Mouse (Mus musculus) adrenal gland, postnatal 10 days (tissue): ENCODE results near the gene Gpc5. TPM values are rescaled to one million over a fixed set of nuclear protein-coding genes. Genes with fewer than 3 reads are reported as not detected.

ENCODE experiments used
- DNase-seq: peaks from one replicate; pipeline ENCODE4 v3.0.0; 2021; ENCODE audit warnings: mixed read lengths
- total RNA-seq, 2 experiments: library from RNA; stranded (reverse); gene quantifications; 2 replicates each; pipeline ENCODE4 v1.2.3; 2021

Gene Gpc5
- total RNA-seq, 2 experiments from 2014 or later = 0.24 to 0.27 TPM

DNA sequence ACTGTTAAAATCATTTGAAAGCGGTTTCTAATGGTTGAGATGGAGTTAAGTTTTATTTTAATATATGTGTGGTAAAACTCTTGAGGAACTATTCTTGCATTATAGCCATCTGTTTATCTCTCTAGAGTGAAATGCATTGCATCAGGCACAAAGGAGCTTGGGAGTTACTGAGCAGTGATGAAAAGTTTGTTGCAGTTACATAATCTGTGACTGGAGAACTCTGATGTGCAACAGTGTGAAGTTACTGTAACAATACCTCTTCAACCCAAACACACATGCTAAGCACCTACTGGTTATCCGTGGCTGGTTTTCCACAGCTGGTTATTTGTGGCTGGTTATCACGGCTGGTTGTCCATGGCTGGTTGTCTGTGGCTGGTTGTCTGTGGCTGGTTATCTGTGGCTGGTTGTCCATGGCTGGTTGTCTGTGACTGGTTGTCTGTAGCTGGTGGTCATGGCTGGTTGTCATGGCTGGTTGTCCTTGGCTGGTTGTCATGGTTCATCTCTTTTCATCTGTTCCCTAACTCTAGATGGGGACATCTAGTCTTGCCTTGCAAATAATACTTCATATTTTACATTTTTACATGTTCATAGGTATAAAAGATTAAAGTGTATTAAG is 273.4 kb downstream of the Gpc5 start:
- no peak for DNase-seq

DNA sequence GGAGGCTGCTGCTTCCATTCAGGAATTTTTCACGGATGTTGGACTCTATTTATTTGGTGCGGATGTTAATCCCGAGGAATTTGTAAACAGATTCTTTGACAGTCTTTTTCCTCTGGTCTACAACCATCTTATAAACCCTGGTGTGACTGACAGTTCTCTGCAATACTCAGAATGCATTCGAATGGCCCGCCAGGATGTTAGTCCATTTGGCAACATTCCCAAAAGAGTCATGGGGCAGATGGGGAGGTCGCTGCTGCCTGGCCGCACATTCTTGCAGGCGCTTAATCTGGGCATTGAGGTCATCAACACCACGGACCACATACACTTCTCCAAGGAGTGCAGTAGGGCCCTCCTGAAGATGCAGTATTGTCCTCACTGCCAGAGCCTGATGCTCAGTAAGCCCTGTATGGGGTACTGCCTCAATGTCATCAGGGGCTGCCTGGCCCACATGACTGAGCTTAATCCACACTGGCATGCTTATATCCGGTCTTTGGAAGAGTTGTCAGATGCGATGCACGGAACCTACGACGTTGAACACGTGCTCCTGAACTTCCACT is 277.7 kb downstream of the Gpc5 start:
- no peak for DNase-seq

- DNase-seq = peak; percentile 58
Observed at GRCm38 (mm10) chr14:115371131-115371530, 279.1 kb downstream of the Gpc5 start.

DNA sequence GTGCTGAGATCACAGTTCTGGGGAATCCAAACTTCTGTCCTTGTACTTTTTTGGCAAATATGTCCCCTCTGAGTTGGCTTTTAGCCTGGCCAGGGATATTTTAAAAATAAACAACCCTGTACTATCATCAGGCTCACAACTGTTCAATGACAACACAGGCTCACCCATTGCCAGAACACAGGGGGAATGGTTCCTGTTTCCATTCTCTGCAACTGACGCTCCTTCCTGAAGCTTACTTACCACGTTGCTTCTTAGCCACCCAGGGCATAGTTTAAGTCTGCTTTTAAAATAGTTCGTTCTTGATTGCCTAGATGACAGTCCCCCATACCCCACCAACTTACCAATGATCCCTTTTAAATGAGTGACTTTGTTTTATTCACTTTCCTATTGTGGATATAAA is 299.8 kb downstream of the Gpc5 start:
- no peak for DNase-seq

DNA sequence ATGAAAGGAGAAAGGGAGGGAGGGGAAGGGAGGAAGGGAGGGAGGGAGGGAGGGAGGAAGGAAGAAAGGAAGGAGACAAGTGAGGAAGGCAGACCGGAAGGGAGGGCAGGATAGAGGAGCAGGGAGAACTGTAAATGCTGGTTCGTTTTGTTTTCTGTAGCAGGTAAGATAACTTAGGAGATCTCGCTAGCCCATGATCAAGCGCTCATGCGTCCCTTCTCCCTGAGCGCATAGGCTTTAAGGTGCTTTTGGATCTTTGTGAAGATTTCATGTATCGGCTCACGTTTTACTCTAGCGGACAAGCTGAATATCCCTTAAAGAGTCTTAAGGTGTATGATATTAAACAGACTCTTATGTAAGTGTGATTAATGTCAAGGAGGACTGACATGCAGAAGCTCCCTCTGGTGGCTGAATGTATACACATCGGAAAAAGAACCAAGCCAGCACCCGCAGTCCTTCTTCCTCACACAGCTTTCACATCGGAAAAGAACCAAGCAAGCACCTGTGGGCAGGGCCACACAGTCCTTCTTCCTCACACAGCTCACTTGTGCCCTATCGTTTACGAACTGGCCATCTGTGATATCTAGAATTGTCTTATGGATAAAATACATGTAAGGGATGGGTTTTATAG is 301.0 kb downstream of the Gpc5 start:
- DNase-seq = peak; percentile 35

DNA sequence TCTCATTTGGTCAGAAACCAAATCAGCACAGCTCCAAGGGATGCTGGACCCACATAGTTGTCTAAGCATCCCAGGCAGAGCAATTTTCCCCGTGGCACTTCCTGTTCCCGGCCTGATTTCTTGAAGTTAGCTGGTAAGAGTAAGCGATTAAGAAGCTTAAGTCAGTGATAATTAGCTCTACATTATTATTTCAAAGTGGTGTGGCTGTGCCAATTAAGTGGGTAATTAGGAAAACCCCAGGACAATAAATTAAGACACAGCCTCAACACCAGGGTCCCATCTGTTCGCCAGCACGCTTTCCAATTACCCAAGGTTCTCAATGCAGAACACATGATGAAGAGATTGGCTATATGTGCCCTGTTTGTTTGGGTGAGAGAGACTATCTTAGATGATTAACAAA is 314.6 kb downstream of the Gpc5 start:
- no peak for DNase-seq

GRCm38 (mm10) chr14:115407309-115407930 is 315.4 kb downstream of the Gpc5 start:
- no peak for DNase-seq

DNA sequence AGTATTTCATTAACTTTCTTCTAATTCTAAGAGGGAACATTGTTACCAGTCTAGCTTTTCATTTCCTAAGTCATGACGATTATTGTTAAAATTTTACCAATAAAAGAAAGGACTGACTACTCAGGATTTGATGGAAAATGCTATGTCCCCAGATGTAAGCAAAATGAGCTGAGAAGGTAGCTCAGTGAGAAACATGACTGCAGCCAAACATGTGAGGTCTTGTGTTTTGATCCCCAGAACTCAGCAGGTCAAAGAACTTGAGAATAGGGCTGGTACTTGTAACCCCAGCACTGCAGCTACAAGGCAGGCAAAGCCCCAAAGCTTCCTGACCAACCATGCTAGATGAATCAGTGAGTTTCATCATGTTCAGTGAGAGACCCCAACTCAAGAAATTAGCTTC is 318.9 kb downstream of the Gpc5 start:
- no peak for DNase-seq

GRCm38 (mm10) chr14:115411513-115412174 is 319.6 kb downstream of the Gpc5 start:
- DNase-seq = no peak

DNA sequence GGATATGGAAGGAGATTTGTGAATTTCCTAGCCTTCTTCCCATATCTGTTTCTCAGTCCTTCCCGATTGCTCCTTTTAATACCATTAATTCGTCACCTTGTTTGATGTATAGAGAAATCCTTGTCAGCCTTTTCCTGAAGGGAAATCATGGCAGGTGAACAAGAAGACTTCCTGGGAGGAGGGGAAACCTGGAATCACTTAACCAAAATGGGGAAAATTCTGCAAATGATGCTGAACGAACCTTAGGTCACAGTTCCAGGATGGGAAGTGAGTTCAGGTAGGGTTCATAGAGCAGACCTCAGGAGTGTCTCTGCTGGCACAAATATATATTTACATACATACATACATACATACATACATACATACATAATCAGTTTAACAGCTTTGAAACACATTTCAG is 320.8 kb downstream of the Gpc5 start:
- no peak for DNase-seq

DNA sequence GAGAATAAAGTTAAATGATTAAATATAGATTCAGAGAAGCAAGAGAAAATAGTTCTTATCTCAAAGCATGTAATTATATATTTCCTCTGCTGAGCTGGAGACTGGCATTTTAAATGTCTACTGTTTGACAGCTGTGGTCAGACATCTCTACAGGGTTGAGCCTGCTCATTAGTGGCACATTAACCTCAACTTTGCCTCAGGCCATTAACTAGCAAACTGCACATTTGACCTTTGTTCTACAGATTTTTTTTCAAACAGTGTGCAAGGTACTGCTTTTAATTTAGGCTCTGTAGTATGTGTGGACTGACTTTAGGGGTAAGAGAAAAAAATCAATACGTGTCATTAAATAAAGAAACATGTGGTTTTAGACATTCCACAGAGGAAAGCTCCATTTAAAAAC is 321.4 kb downstream of the Gpc5 start:
- no peak for DNase-seq

DNA sequence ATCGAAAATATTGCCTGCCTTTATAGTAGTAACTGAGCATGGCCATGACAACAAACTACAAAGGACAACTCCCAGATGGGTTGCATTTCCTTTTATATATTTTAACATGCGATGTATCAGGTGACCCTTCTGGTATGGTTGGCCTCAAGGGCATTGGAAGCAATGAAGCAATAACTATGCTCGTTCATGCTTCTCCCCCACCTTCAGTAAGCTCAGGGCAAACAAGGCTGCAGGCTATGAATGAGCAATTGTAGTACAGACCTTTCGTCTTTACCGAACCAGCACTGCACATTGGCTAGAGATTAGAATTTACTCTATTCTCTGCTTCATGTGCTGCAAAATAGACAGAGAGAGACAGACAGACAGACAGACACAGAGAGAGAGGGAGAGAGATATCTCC is 322.5 kb downstream of the Gpc5 start:
- no peak for DNase-seq

DNA sequence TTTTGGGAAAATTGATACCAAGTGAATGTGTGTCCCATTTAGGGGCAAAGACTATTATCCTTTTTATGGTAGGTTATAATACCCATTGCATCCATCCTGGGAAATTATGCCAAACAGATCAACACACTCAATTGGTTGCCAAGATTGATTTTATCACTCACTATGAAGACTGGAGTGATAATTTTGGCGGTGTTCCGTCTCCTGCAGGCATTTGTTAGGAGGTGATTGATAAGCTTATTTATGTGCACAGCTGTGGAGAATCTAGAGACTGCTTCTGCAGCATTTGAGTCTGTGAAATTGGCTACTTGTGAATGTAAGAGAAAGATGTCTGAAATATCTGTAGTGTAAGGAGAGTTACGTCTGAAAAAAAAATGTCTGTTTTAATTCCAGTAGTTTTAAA is 340.0 kb downstream of the Gpc5 start:
- no peak for DNase-seq

DNA sequence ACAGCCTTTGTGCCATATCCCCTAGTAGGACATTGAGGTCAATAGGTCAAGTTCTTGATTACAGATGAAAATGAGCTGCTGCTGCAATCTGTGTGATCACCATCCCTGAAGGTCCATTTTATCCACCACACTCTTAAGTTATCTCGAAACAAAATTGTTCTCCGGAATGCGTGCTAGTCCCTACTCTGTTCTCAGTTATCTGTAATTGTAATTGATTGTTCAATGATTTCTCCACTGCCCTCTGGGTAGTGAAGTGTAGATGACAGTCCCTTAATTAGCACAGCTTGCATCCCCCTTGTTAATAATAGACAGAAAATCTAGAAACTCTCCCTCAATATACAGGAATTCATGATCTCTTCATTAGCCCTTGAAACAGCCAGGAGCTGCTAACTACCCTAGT is 340.4 kb downstream of the Gpc5 start:
- DNase-seq = no peak

DNA sequence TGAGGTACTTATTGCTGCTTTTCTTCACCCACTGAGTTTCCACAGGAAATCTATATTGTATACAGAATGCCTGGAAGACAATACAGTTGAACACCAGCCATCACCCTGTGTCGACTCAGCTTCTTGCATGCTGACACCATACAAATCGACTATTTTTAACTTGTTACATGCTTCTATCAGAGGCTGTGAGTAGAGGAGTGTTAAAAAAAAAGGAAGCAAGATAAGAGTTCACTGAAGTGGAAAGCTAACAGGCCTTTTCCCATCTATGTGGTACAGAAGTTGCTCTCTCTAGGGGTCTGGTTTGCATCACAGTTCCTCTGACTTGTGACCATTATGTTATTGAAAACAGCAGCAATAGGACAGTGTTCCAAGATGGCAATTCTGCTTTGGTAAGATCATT is 344.6 kb downstream of the Gpc5 start:
- no peak for DNase-seq

DNA sequence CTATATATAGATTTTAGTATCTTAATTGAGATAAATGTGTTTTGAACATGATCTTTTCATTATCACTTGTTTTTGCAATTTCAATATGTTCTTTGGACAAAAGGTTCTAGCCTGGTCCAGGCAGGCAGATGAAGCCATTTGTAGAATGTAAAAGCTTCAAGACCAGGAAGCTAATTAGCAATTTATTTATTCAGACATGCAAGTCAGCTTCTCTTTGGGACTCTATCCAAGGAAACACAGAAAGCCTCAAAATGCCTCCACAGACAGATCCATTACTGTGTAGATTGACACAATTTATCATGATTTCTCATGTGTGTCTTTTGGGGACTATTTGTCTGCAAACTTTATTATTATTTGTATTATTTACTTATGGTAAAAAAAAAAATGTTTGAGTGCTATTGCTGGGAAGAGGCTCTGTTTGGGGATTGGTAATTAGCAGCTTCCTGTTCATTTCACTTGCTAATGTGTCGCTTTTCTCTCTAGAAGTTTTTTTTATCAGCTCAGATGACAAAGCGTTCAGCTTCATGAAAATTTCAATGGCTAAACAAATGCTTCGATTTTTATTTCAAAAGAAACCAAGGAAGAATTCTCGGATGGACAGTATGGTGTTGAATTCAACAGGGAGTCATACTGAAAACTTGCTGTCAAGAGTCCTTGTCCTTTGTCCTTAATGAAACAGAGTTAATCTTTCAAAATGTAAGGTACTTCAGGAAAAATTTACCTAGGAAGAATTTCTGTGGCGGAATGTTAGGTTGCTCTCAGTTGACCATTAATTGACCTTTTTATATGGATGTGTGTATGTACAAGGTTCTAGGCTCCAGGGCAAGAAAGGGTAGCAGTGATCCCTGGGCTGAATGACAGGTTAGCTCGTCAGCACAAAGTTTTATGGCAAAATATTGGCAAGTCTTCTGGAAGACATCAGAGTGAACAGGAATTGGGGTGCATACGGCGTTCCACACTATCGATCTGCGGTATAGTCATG is 353.1 kb downstream of the Gpc5 start:
- no peak for DNase-seq

- DNase-seq = no peak
Observed at GRCm38 (mm10) chr14:115450938-115451337, 358.9 kb downstream of the Gpc5 start.

DNA sequence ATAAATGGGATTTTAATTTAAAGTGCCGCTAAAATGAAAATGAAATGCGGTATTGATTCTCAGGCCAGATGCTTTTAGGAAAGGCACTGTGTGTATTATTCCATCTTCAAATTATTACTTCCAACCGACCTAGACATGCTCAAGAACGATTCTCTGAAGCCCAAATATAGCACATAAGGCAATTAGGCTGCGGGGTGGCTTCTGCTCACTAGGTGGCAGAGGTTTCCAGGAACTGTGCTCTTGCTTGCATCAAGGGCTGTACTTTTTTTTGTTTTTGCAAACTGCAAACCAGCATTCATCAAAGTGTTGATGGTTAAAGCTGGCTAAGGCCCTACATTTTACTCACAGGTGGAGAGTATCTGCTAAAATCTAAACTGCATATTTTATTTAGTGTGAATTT is 375.9 kb downstream of the Gpc5 start:
- peak; percentile 17 for DNase-seq

- DNase-seq = peak; percentile 59
Observed at GRCm38 (mm10) chr14:115475234-115475633, 383.2 kb downstream of the Gpc5 start.

- no peak for DNase-seq
Observed at GRCm38 (mm10) chr14:115477360-115477759, 385.3 kb downstream of the Gpc5 start.

GRCm38 (mm10) chr14:115485090-115485489 is 393.1 kb downstream of the Gpc5 start:
- no peak for DNase-seq

- no peak for DNase-seq
Observed at GRCm38 (mm10) chr14:115500794-115501193, 408.8 kb downstream of the Gpc5 start.
